16 mouse cellular contexts compared by ENCODE assay signal in genomic region chr10:78347486-78347885, GRCm38 (mm10).
"Had no signal": no experiment of that assay in that cellular context is flagged by ENCODE, and none has a peak within 500 bp of the region (broad histone marks: within the 10 kb centered on the region; RNA-seq: fewer than 3 reads in every experiment).

No protein-coding gene starts in this region.

- H3K4me3 ChIP-seq: limb, embryonic 15.5 days; liver, embryonic 13.5 days; lung, embryonic 15.5 days; megakaryocyte, embryonic 14.5 days; midbrain, embryonic 15.5 days; neural tube, embryonic 13.5 days; stomach, embryonic 15.5 days had no signal

- H3K27ac ChIP-seq: hindbrain, postnatal 0 days; limb, embryonic 15.5 days; liver, embryonic 13.5 days; lung, embryonic 15.5 days; macrophage; midbrain, embryonic 15.5 days; neural tube, embryonic 13.5 days; stomach, embryonic 15.5 days had no signal

- H3K27me3 ChIP-seq: limb, embryonic 15.5 days; lung, embryonic 15.5 days; midbrain, embryonic 15.5 days; neural tube, embryonic 13.5 days; stomach, embryonic 15.5 days had no signal

- H3K9ac ChIP-seq: limb, embryonic 15.5 days; liver, embryonic 13.5 days; liver, postnatal 0 days; lung, embryonic 15.5 days; midbrain, embryonic 15.5 days; neural tube, embryonic 13.5 days; stomach, embryonic 15.5 days had no signal

- ATAC-seq: hindbrain, postnatal 0 days; liver, postnatal 0 days; midbrain, embryonic 15.5 days had no signal

- H3K36me3 ChIP-seq: liver, embryonic 13.5 days; lung, embryonic 15.5 days; midbrain, embryonic 15.5 days; stomach, embryonic 15.5 days had no signal

- H3K9me3 ChIP-seq: limb, embryonic 15.5 days; liver, embryonic 13.5 days; lung, embryonic 15.5 days; megakaryocyte, embryonic 14.5 days; midbrain, embryonic 15.5 days; neural tube, embryonic 13.5 days; stomach, embryonic 15.5 days had no signal

- H3K4me2 ChIP-seq: limb, embryonic 15.5 days; liver, embryonic 13.5 days; lung, embryonic 15.5 days; midbrain, embryonic 11.5 days; midbrain, embryonic 15.5 days; neural tube, embryonic 13.5 days; stomach, embryonic 15.5 days had no signal

- DNase-seq: layer of hippocampus, adult 9-11 months; layer of hippocampus, postnatal 36 days; liver, embryonic 13.5 days; liver, postnatal 0 days; lung, postnatal 14 days; retina, postnatal 1 day; thymus, postnatal 14 days had no signal
